Mouse (Mus musculus) heart, postnatal 0 days (tissue): ENCODE data around the gene Tspan14.

Source experiments
- CTCF ChIP-seq: IDR thresholded peaks from 2 replicates; pipeline ENCODE4 v1.5.1; 2016; ENCODE audit warnings: antibody characterized with exemption, control low read depth, low read depth
- EP300 ChIP-seq: IDR thresholded peaks from 2 replicates; pipeline ENCODE4 v1.6.1; 2016; ENCODE audit warnings: antibody characterized with exemption, low read depth

GRCm38 (mm10) chr14:40864811-40865514 is 101.6 kb downstream of the Tspan14 start:
- TF ChIP-seq CTCF, result no peak
- TF ChIP-seq EP300, result no peak
